Mouse (Mus musculus) midbrain, embryonic 11.5 days (tissue): ENCODE results near the gene Gm11444. TPM values are rescaled to one million over a fixed set of nuclear protein-coding genes. Genes with fewer than 3 reads are reported as not detected.

ENCODE experiments used
- ATAC-seq: fragments of 200-750 bp; cut with Nextera tagmentation; 2 replicates; pipeline ENCODE4 v1.8.0; 2017; ENCODE audit warnings: moderate TSS enrichment, moderate library complexity; ENCODE audit not compliant: low FRiP score
- DNase-seq: peaks from one replicate; pipeline ENCODE4 v3.0.0; 2015; ENCODE audit warnings: low spot score; ENCODE audit errors: missing footprints
- H3K27ac ChIP-seq: fragments of 300-500 bp; sonication (generic); 2 replicates; pipeline ENCODE4 v1.5.1; 2014; ENCODE audit warnings: low read depth, low read length
- H3K27me3 ChIP-seq: fragments of 300-500 bp; sonication (generic); 2 replicates; pipeline ENCODE4 v1.6.1; 2014; ENCODE audit warnings: mild to moderate bottlenecking, low read length, moderate library complexity, mixed read lengths; ENCODE audit not compliant: control insufficient read depth, insufficient read depth
- H3K36me3 ChIP-seq: fragments of 300-500 bp; sonication (generic); 2 replicates; pipeline ENCODE4 v1.6.1; 2014; ENCODE audit warnings: mild to moderate bottlenecking, low read length, moderate library complexity, mixed read lengths; ENCODE audit not compliant: control insufficient read depth, insufficient read depth
- H3K4me1 ChIP-seq: fragments of 300-500 bp; sonication (generic); 2 replicates; pipeline ENCODE4 v1.6.1; 2014; ENCODE audit warnings: low read length; ENCODE audit not compliant: control insufficient read depth, insufficient read depth
- H3K4me2 ChIP-seq: fragments of 300-500 bp; sonication (generic); 2 replicates; pipeline ENCODE4 v1.6.1; 2014; ENCODE audit warnings: mild to moderate bottlenecking, moderate library complexity
- H3K4me3 ChIP-seq: fragments of 300-500 bp; sonication (generic); 2 replicates; pipeline ENCODE4 v1.5.1; 2014; ENCODE audit warnings: low read depth, low read length
- H3K9ac ChIP-seq: fragments of 300-500 bp; sonication (generic); 2 replicates; pipeline ENCODE4 v1.6.1; 2014; ENCODE audit warnings: low read length
- H3K9me3 ChIP-seq: fragments of 300-500 bp; sonication (generic); 2 replicates; pipeline ENCODE4 v1.6.1; 2016; ENCODE audit warnings: low read length; ENCODE audit not compliant: control insufficient read depth
- WGBS: fragments of 180-500 bp; shearing (Covaris S2); extraction: QIAGEN DNeasy Blood & Tissue Kit; methylation state at CpG from one replicate; pipeline ENCODE4 v1.1.7; 2014; 5-methylcytosine and 5-hydroxymethylcytosine counted together
- polyA plus RNA-seq: library from polyadenylated mRNA; unstranded; fragments of >200 nt; fragmentation: Nextera tagmentation; extraction: Ambion mirVana; gene quantifications from 2 replicates; pipeline ENCODE4 v1.2.1, GENCODE M21; 2014

Gm11444 gene
- polyA plus RNA-seq, 1 experiment from 2014 or later: not detected

- no peaks in the 10 kb centered on the region for H3K4me1 ChIP-seq
- H3K36me3 ChIP-seq: no peaks in the 10 kb centered on the region
- no peaks in the 10 kb centered on the region for H3K27me3 ChIP-seq
- H3K4me3 ChIP-seq: no peak overlapping the region
- ATAC-seq (no peak), DNase-seq (no peak)
- H3K27ac ChIP-seq: no peak overlapping the region
- H3K4me2 ChIP-seq: no peak overlapping the region
- H3K9ac ChIP-seq: no peak overlapping the region
- 92% methylated on average over 12 of the region's 12 CpGs for WGBS
- no peaks in the 10 kb centered on the region for H3K9me3 ChIP-seq
Observed at GRCm38 (mm10) chr11:85812201-85812966, 37.7 kb downstream of the Gm11444 start.

- H3K4me2 ChIP-seq: no peak overlapping the region
- H3K4me1 ChIP-seq: no peaks in the 10 kb centered on the region
- ATAC-seq: no peak
- H3K9ac ChIP-seq: no peak overlapping the region
- no peak for DNase-seq
- 87% methylated on average over 5 of the region's 5 CpGs for WGBS
- no peaks in the 10 kb centered on the region for H3K36me3 ChIP-seq
- no peak overlapping the region for H3K4me3 ChIP-seq
- H3K27me3 ChIP-seq: no peaks in the 10 kb centered on the region
- H3K9me3 ChIP-seq: no peaks in the 10 kb centered on the region
- no peak overlapping the region for H3K27ac ChIP-seq
Observed at GRCm38 (mm10) chr11:85811676-85812075, 38.5 kb downstream of the Gm11444 start.

DNA sequence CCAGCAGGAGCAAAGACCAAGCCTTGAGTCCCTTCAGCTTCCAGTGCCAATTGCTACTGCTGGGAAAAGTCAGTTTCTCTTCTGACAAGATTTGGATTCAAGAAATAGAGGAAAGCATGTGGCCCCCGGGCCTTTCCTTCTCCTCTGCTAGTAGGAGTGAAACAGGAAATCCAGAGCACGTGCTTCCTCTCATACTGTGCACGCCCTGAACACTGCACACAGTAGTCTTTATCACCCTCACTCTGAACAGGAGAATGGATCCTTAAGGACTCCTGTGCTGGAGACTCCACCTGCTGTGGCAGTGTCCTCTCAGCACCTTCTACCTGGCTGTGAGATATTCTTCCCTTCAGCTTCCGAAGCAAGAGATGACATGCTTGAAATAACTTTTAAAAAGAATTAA, 38.9 kb downstream of the Gm11444 start:
- ATAC-seq (no peak), DNase-seq (no peak)
- Histone ChIP-seq H3K4me2 (no peak overlapping the region), H3K36me3 (no peaks in the 10 kb centered on the region), H3K9ac (no peak overlapping the region), H3K27ac (no peak overlapping the region), H3K9me3 (no peaks in the 10 kb centered on the region), H3K4me3 (no peak overlapping the region), H3K27me3 (no peaks in the 10 kb centered on the region), H3K4me1 (no peaks in the 10 kb centered on the region)
- WGBS: 76% methylated on average over 4 of the region's 4 CpGs

DNA sequence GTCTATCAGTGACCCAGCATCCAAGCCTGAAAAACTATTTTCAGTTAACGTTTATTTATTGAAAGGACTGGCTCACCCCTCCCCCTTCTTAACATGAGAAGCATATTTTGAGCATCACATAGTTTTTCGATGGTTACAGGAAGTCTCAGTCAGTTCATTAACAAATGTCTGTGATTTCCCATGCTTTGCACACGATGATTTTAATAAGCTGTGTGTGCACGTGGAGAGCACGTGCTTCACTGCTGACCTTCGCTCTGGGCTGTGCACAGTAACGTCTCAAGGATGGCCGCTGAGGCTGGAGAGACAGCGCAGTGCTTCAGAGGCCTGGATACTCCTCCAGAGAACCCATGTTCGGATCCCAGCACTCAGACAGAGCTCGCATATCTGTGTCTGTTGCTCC, 42.8 kb downstream of the Gm11444 start:
- H3K4me2 ChIP-seq: no peak overlapping the region
- DNase-seq: no peak
- 88% methylated on average over 11 of the region's 11 CpGs for WGBS
- no peak for ATAC-seq
- no peaks in the 10 kb centered on the region for H3K36me3 ChIP-seq
- no peaks in the 10 kb centered on the region for H3K27me3 ChIP-seq
- H3K9me3 ChIP-seq: no peaks in the 10 kb centered on the region
- H3K9ac ChIP-seq: no peak overlapping the region
- H3K27ac ChIP-seq: no peak overlapping the region
- no peaks in the 10 kb centered on the region for H3K4me1 ChIP-seq
- no peak overlapping the region for H3K4me3 ChIP-seq

GRCm38 (mm10) chr11:85805779-85806178, 44.4 kb downstream of the Gm11444 start:
- Histone ChIP-seq H3K4me2 (no peak overlapping the region), H3K36me3 (no peaks in the 10 kb centered on the region), H3K27me3 (no peaks in the 10 kb centered on the region), H3K4me1 (no peaks in the 10 kb centered on the region), H3K9ac (no peak overlapping the region), H3K9me3 (no peaks in the 10 kb centered on the region), H3K27ac (no peak overlapping the region), H3K4me3 (no peak overlapping the region)
- 75% methylated on average over 1 of the region's 1 CpGs for WGBS
- DNase-seq: no peak
- ATAC-seq: no peak

DNA sequence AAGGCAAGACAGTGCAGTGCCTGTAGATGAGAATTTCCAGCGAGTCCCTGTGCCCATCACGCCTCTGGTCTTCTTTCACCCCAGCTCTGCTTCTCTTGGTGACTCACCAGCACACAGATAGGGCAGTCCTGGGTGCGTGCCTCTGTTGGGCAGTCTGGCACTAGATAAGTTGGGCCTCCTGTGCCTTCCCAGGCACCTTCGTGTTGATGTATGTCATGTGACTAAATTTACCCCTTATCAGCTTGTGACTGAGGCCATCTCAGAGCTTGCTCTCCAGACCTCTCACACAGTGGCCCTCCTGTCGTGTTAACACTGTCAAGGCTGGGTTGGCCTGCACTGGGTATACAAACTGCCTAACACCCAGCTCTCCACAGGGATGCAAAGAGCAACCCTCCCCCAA, 46.1 kb downstream of the Gm11444 start:
- H3K9me3 ChIP-seq: no peaks in the 10 kb centered on the region
- no peak overlapping the region for H3K4me3 ChIP-seq
- no peak for ATAC-seq
- H3K27me3 ChIP-seq: no peaks in the 10 kb centered on the region
- no peak overlapping the region for H3K4me2 ChIP-seq
- DNase-seq: no peak
- H3K27ac ChIP-seq: no peak overlapping the region
- no peak overlapping the region for H3K9ac ChIP-seq
- 82% methylated on average over 5 of the region's 5 CpGs for WGBS
- no peaks in the 10 kb centered on the region for H3K4me1 ChIP-seq
- no peaks in the 10 kb centered on the region for H3K36me3 ChIP-seq

GRCm38 (mm10) chr11:85800380-85800779, 49.8 kb downstream of the Gm11444 start:
- Histone ChIP-seq H3K27ac (no peak overlapping the region), H3K27me3 (no peaks in the 10 kb centered on the region), H3K36me3 (no peaks in the 10 kb centered on the region), H3K4me1 (no peaks in the 10 kb centered on the region), H3K4me2 (no peak overlapping the region), H3K9me3 (no peaks in the 10 kb centered on the region), H3K4me3 (no peak overlapping the region), H3K9ac (no peak overlapping the region)
- WGBS: 75% methylated on average over 11 of the region's 11 CpGs
- DNase-seq: no peak
- no peak for ATAC-seq

- H3K4me2 ChIP-seq: no peak overlapping the region
- DNase-seq: no peak
- no peaks in the 10 kb centered on the region for H3K36me3 ChIP-seq
- H3K27me3 ChIP-seq: no peaks in the 10 kb centered on the region
- no peaks in the 10 kb centered on the region for H3K4me1 ChIP-seq
- 73% methylated on average over 19 of the region's 19 CpGs for WGBS
- no peaks in the 10 kb centered on the region for H3K9me3 ChIP-seq
- no peak overlapping the region for H3K27ac ChIP-seq
- ATAC-seq: no peak
- H3K9ac ChIP-seq: no peak overlapping the region
- no peak overlapping the region for H3K4me3 ChIP-seq
Observed at GRCm38 (mm10) chr11:85799856-85800255, 50.3 kb downstream of the Gm11444 start.

DNA sequence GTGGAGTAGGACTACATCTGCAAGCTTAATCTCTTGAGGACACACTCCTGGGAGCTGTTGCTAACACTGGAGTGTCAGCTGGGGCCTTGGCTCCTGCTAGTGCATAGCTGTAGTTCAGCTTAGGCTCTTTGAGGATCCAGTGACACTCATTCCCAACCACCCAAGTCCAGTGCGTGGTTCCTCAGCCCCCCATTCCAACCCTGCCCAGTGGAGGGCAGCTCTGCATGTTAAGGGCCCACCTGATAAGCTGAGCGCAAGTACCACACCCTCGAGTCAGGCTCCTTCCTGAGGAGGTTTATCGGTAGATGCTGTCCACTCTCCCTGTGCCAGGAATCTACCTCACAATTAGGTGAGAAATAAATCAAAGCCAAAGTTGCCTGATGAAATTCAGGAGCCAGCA, 50.7 kb downstream of the Gm11444 start:
- Histone ChIP-seq H3K4me1 (no peaks in the 10 kb centered on the region), H3K27ac (no peak overlapping the region), H3K4me3 (no peak overlapping the region), H3K36me3 (no peaks in the 10 kb centered on the region), H3K9me3 (no peaks in the 10 kb centered on the region), H3K4me2 (no peak overlapping the region), H3K27me3 (no peaks in the 10 kb centered on the region), H3K9ac (no peak overlapping the region)
- ATAC-seq: no peak
- DNase-seq: no peak
- WGBS: 90% methylated on average over 4 of the region's 4 CpGs
